Mouse (Mus musculus) E14TG2a.4 (cell line): ENCODE data around the gene Tmprss6.

Experiments used
- CTCF ChIP-seq: conservative IDR thresholded peaks from 2 replicates; pipeline ENCODE4 v1.5.1; 2014; ENCODE audit warnings: low read length
- POU5F1 ChIP-seq: IDR thresholded peaks from 2 replicates; pipeline ENCODE4 v1.6.1; 2014; ENCODE audit warnings: low read length, borderline replicate concordance

DNA sequence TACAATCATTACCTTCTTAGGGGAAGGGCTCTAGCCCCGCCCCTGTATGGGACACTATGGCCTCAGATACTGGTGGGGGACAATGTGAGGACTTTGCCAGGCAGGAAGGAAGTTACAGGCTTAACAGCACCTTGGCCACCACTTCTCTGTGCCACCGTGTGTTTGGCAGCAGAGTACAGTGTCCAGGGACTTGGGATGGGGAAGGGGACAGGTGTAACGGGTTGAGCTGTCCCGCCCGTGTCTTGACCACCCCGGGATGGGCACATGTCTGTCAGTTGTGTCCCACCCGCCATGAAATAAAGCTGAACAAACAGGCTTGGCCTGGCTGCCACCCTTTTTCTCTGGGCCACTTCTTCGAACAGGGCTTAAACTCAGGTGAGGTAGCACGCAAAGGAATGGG, 29.5 kb downstream of the Tmprss6 start:
- no peak for TF ChIP-seq CTCF
- TF ChIP-seq POU5F1, result no peak
